Mouse (Mus musculus) neural tube, embryonic 14.5 days (tissue): ENCODE measurements around the gene Exosc10. TPM values are rescaled to one million over a fixed set of nuclear protein-coding genes. Genes with fewer than 3 reads are reported as not detected.

Experiments
- ATAC-seq: fragments of 200-750 bp; cut with Nextera tagmentation; 2 replicates; pipeline ENCODE4 v1.8.0; 2017; ENCODE audit warnings: low read depth, mild to moderate bottlenecking, moderate TSS enrichment, moderate library complexity
- H3K27ac ChIP-seq: fragments of 300-500 bp; sonication (generic); 2 replicates; pipeline ENCODE4 v1.5.1; 2014; ENCODE audit warnings: low read depth, mild to moderate bottlenecking, control low read depth, low read length, moderate library complexity, mixed read lengths
- H3K27me3 ChIP-seq: fragments of 300-500 bp; sonication (generic); 2 replicates; pipeline ENCODE4 v1.6.1; 2014; ENCODE audit warnings: low read length; ENCODE audit not compliant: control insufficient read depth, insufficient read depth
- H3K36me3 ChIP-seq: fragments of 300-500 bp; sonication (generic); 2 replicates; pipeline ENCODE4 v1.6.1; 2014; ENCODE audit warnings: low read length, mixed read lengths; ENCODE audit not compliant: control insufficient read depth, insufficient read depth
- H3K4me1 ChIP-seq: fragments of 300-500 bp; sonication (generic); 2 replicates; pipeline ENCODE4 v1.6.1; 2014; ENCODE audit warnings: low read length; ENCODE audit not compliant: control insufficient read depth, insufficient read depth
- H3K4me2 ChIP-seq: fragments of 300-500 bp; sonication (generic); 2 replicates; pipeline ENCODE4 v1.6.1; 2014; ENCODE audit warnings: mild to moderate bottlenecking, low read depth, low read length, control low read depth
- H3K4me3 ChIP-seq: fragments of 300-500 bp; sonication (generic); 2 replicates; pipeline ENCODE4 v1.5.1; 2014; ENCODE audit warnings: low read depth, low read length, control low read depth, mixed read lengths
- H3K9ac ChIP-seq: fragments of 300-500 bp; sonication (generic); replicated peaks from 2 replicates; pipeline ENCODE4 v1.6.1; 2014; ENCODE audit warnings: low read depth, mild to moderate bottlenecking, control low read depth, low read length, mixed read lengths
- H3K9me3 ChIP-seq: fragments of 300-500 bp; sonication (generic); 2 replicates; pipeline ENCODE4 v1.6.1; 2016; ENCODE audit warnings: low read length; ENCODE audit not compliant: control insufficient read depth
- WGBS: fragments of 180-500 bp; shearing (Covaris S2); extraction: QIAGEN DNeasy Blood & Tissue Kit; methylation state at CpG from one replicate; pipeline ENCODE4 v1.1.7; 2014; 5-methylcytosine and 5-hydroxymethylcytosine counted together
- polyA plus RNA-seq: library from polyadenylated mRNA; unstranded; fragments of >200 nt; fragmentation: Nextera tagmentation; extraction: Ambion mirVana; gene quantifications from 2 replicates; pipeline ENCODE4 v1.2.1, GENCODE M21; 2014

The Exosc10 gene
- polyA plus RNA-seq, 1 experiment from 2014 or later: 89.1 TPM

DNA sequence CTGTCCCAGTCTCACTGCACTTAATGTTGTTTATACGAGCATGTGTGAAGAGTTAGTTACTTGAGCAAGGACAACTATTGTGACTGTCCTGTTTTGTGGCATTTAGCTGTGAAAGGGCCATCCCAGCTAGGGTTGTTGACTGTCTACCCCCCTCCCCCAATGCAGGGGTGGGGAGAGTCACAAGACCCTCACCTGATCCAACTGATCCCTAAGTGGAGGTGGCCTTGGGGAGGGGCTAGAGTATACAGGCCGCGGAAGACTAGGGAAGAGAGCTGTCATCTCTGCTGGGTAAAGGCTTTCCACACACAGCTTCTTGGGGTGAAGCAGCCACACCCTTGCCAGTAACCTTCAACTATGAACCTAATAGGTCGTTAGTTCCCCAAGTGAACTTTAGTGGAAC lies 42.1 kb downstream of the Exosc10 start:
- Histone ChIP-seq H3K4me1 (no peaks in the 10 kb centered on the region), H3K9me3 (no peaks in the 10 kb centered on the region), H3K4me2 (no peak overlapping the region), H3K36me3 (peaks cover 8% of the 10 kb centered on the region), H3K9ac (no peak overlapping the region), H3K4me3 (no peak overlapping the region), H3K27me3 (no peaks in the 10 kb centered on the region), H3K27ac (no peak overlapping the region)
- no peak for ATAC-seq
- WGBS: 94% methylated on average over 4 of the region's 4 CpGs

- no peak for ATAC-seq
- Histone ChIP-seq H3K36me3 (no peaks in the 10 kb centered on the region), H3K4me1 (no peaks in the 10 kb centered on the region), H3K9ac (no peak overlapping the region), H3K4me2 (no peak overlapping the region), H3K9me3 (no peaks in the 10 kb centered on the region), H3K4me3 (no peak overlapping the region), H3K27me3 (no peaks in the 10 kb centered on the region), H3K27ac (no peak overlapping the region)
- 92% methylated on average over 4 of the region's 4 CpGs for WGBS
Observed at GRCm38 (mm10) chr4:148601871-148602270, 43.6 kb downstream of the Exosc10 start.

DNA sequence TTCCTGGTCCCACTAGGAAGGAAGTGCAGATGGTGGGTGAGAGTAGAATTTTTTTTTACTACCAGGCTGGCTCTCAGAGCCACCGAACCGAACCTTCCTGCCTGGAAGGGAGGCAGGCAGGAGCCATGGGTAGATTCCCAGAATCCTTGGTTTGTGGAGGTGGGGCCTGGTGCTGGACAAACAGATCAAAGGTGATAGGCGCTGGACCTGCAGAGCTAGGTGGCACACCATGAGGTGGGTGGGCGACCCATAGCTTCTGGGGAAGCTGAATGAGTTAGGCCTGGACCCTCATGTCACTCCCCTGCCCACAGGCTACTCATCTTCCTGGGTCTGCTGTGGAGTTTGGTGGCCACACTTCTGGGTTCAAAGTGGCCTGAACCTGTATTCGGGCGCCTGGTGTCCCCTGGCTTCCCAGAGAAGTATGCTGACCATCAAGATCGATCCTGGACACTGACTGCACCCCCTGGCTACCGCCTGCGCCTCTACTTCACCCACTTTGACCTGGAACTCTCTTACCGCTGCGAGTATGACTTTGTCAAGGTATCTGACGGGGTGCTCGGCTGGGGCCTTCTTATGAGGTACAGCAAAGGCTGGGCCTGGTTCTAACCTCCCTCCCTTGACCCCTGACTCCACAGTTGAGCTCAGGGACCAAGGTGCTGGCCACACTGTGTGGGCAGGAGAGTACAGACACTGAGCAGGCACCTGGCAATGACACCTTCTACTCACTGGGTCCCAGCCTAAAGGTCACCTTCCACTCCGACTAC lies 44.3 kb downstream of the Exosc10 start, which contains the start of gene Masp2:
TSS of gene Masp2 (plus strand) at position 198 of the 764 bp plus-strand sequence.
- Histone ChIP-seq H3K4me3 (no peak within 1 kb of the TSS), H3K4me1 (no peaks in the 10 kb centered on the region), H3K9ac (no peak within 1 kb of the TSS), H3K36me3 (no peaks in the 10 kb centered on the region), H3K9me3 (no peaks in the 10 kb centered on the region), H3K4me2 (no peak within 1 kb of the TSS), H3K27ac (no peak within 1 kb of the TSS), H3K27me3 (no peaks in the 10 kb centered on the region)
- ATAC-seq: no peak
- WGBS: 93% methylated on average over 14 of the region's 14 CpGs

DNA sequence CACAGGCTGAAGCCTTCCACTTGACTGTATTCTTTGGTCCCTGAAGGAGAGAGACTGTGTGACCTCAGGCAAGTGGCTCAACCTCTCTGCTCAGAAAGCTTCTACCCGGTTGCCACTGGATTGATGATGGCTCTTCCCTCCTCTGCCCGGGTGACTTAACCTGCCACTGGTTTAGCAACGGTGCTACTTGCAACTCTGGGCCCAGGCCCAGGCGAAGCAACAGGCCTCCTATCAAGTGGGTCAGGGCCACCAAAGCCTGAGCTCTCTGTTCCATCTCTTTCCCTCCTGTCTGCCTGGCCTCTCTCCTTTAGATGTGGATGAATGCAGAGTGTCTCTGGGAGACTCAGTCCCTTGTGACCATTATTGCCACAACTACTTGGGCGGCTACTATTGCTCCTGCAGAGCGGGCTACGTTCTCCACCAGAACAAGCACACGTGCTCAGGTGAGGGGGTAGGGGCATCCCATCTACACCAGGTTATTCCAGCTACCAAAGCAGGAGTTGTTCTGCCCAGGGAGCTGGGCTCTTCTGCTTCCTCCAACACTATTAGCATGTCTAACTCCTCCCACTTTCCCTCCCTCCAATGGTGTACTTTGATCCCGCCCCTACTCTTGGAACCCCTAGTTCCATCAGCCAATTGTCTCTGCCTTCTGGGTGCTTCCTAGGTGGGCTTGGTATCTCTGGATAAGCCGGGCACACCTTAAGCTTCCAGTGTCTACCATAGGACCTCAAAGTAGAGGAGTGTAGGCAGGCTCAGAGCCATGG lies 45.3 kb downstream of the Exosc10 start:
- ATAC-seq: no peak
- no peaks in the 10 kb centered on the region for H3K27me3 ChIP-seq

GRCm38 (mm10) chr4:148604141-148604540 lies 45.9 kb downstream of the Exosc10 start:
- 0 out of 2 replicates have a peak, but pooled peaks cover 4% of the 10 kb centered on the region for H3K36me3 ChIP-seq
- H3K27me3 ChIP-seq: no peaks in the 10 kb centered on the region

More for the DNA sequence above, 45.3 kb downstream of the Exosc10 start:
- 75% methylated on average over 10 of the region's 10 CpGs for WGBS
- no peaks in the 10 kb centered on the region for H3K4me1 ChIP-seq
- H3K27ac ChIP-seq: no peak overlapping the region
- no peak overlapping the region for H3K4me3 ChIP-seq
- H3K9me3 ChIP-seq: no peaks in the 10 kb centered on the region
- H3K9ac ChIP-seq: no peak overlapping the region
- H3K36me3 ChIP-seq: no peaks in the 10 kb centered on the region
- no peak overlapping the region for H3K4me2 ChIP-seq

DNA sequence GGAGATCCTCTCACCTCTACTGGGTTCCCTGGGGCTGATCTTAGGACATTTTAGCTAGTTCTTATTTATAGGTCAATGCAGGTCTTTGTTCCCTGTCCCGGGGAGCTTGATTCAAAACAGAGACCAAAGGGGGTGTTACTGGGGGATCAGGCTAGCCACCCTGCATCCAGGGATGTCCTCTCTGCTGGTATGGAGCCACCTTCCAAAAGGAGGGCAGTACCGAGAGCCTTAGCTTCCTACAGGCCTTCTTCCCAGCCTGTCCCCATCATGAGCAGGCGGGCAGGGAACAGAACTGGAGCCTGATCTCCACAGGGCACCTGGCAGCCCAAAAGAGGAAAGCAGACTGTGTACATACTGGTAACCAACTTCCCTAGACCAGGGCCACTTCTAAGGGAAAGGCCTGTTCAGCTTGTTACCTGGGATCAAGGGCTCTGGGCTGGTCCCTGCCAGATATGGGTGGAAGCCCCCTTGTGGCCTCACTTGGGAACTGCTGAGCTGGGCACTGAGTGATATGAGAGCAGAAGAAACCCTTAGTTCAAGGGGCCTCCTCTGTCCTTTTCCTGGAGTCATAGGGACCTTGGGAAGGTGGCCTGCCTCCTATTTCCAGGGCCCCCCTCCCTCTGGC lies 46.4 kb downstream of the Exosc10 start:
- 99% methylated on average over 3 of the region's 3 CpGs for WGBS
- no peak overlapping the region for H3K9ac ChIP-seq
- H3K9me3 ChIP-seq: no peaks in the 10 kb centered on the region
- no peaks in the 10 kb centered on the region for H3K4me1 ChIP-seq
- H3K4me3 ChIP-seq: no peak overlapping the region
- no peak overlapping the region for H3K4me2 ChIP-seq
- 0 out of 2 replicates have a peak, but pooled peaks cover 6% of the 10 kb centered on the region for H3K36me3 ChIP-seq
- H3K27ac ChIP-seq: no peak overlapping the region
- ATAC-seq: peak; percentile 24; the same call in 1 of the 2 replicates
- no peaks in the 10 kb centered on the region for H3K27me3 ChIP-seq

More at GRCm38 (mm10) chr4:148604141-148604540, 45.9 kb downstream of the Exosc10 start:
- Histone ChIP-seq H3K4me2 (no peak overlapping the region), H3K9ac (no peak overlapping the region), H3K27ac (no peak overlapping the region), H3K9me3 (no peaks in the 10 kb centered on the region), H3K4me3 (no peak overlapping the region), H3K4me1 (no peaks in the 10 kb centered on the region)
- WGBS: 81% methylated on average over 7 of the region's 7 CpGs
- ATAC-seq: no peak

GRCm38 (mm10) chr4:148607758-148608157 lies 49.5 kb downstream of the Exosc10 start:
- Histone ChIP-seq H3K36me3 (0 out of 2 replicates have a peak, but pooled peaks cover 6% of the 10 kb centered on the region), H3K4me1 (no peaks in the 10 kb centered on the region), H3K27ac (no peak overlapping the region), H3K9ac (no peak overlapping the region), H3K4me2 (no peak overlapping the region), H3K9me3 (no peaks in the 10 kb centered on the region), H3K27me3 (no peaks in the 10 kb centered on the region), H3K4me3 (no peak overlapping the region)
- 21% methylated on average over 5 of the region's 5 CpGs for WGBS
- ATAC-seq: no peak

DNA sequence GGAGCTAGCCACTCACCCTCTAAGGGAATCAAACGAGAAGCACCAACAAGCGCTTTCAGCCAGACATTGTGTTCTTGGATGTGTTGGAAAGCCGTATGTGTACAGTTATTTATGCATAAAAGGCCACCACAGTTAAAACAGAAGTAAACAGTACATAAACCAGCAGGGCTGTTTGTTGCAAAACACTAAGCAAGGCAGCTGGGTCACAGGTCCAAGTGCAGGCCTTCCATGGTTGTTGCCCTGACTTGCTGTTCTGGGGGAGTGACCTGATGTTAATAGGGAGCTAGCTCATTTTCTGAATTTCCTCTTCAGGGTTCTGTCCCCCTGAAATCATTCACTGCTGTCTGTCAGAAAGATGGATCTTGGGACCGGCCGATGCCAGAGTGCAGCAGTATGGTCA lies 51.6 kb downstream of the Exosc10 start:
- H3K27ac ChIP-seq: no peak overlapping the region
- no peak overlapping the region for H3K4me3 ChIP-seq
- no peak overlapping the region for H3K4me2 ChIP-seq
- ATAC-seq: no peak
- peaks cover 7% of the 10 kb centered on the region; the same call in 1 of the 2 replicates for H3K4me1 ChIP-seq
- H3K36me3 ChIP-seq: peaks cover 11% of the 10 kb centered on the region
- no peaks in the 10 kb centered on the region for H3K27me3 ChIP-seq
- no peak overlapping the region for H3K9ac ChIP-seq
- H3K9me3 ChIP-seq: no peaks in the 10 kb centered on the region
- 89% methylated on average over 5 of the region's 5 CpGs for WGBS
